Mouse (Mus musculus) stomach, embryonic 16.5 days (tissue): ENCODE results near the gene Gm44965. TPM values are rescaled to one million over a fixed set of nuclear protein-coding genes. Genes with fewer than 3 reads are reported as not detected.

Experiments
- ATAC-seq: fragments of 200-750 bp; cut with Nextera tagmentation; 2 replicates; pipeline ENCODE4 v1.8.0; 2017; ENCODE audit warnings: moderate number of reproducible peaks, moderate TSS enrichment; ENCODE audit not compliant: insufficient read depth, low FRiP score
- H3K27ac ChIP-seq: fragments of 300-500 bp; sonication (generic); 2 replicates; pipeline ENCODE4 v1.5.1; 2014; ENCODE audit warnings: low read length
- H3K27me3 ChIP-seq: fragments of 300-500 bp; sonication (generic); 2 replicates; pipeline ENCODE4 v1.6.1; 2014; ENCODE audit warnings: low read length, control low read depth, mixed read lengths; ENCODE audit not compliant: control insufficient read depth, insufficient read depth
- H3K36me3 ChIP-seq: fragments of 300-500 bp; sonication (generic); 2 replicates; pipeline ENCODE4 v1.6.1; 2014; ENCODE audit warnings: low read length; ENCODE audit not compliant: control insufficient read depth, insufficient read depth
- H3K4me1 ChIP-seq: fragments of 300-500 bp; sonication (generic); 2 replicates; pipeline ENCODE4 v1.6.1; 2014; ENCODE audit warnings: low read length, control low read depth, mixed read lengths; ENCODE audit not compliant: control insufficient read depth, insufficient read depth
- H3K4me2 ChIP-seq: fragments of 300-500 bp; sonication (generic); 2 replicates; pipeline ENCODE4 v1.6.1; 2014; ENCODE audit warnings: low read depth, low read length, mixed read lengths
- H3K4me3 ChIP-seq: fragments of 300-500 bp; sonication (generic); replicated peaks from 2 replicates; pipeline ENCODE4 v1.5.1; 2014; ENCODE audit warnings: mild to moderate bottlenecking, low read length
- H3K9ac ChIP-seq: fragments of 300-500 bp; sonication (generic); 2 replicates; pipeline ENCODE4 v1.6.1; 2014; ENCODE audit warnings: low read length
- H3K9me3 ChIP-seq: fragments of 300-500 bp; sonication (generic); replicated peaks from 2 replicates; pipeline ENCODE4 v1.6.1; 2016; ENCODE audit warnings: low read length, control low read depth; ENCODE audit not compliant: control insufficient read depth
- WGBS: fragments of 180-500 bp; shearing (Covaris S2); extraction: QIAGEN DNeasy Blood & Tissue Kit; methylation state at CpG from one replicate; pipeline ENCODE4 v1.1.7; 2014; 5-methylcytosine and 5-hydroxymethylcytosine counted together
- polyA plus RNA-seq: library from polyadenylated mRNA; unstranded; fragments of >200 nt; fragmentation: Nextera tagmentation; extraction: Ambion mirVana; gene quantifications from 2 replicates; pipeline ENCODE4 v1.2.1, GENCODE M21; 2015

The Gm44965 gene
- 0.70 and 1.8 TPM in 2 replicates for polyA plus RNA-seq

DNA sequence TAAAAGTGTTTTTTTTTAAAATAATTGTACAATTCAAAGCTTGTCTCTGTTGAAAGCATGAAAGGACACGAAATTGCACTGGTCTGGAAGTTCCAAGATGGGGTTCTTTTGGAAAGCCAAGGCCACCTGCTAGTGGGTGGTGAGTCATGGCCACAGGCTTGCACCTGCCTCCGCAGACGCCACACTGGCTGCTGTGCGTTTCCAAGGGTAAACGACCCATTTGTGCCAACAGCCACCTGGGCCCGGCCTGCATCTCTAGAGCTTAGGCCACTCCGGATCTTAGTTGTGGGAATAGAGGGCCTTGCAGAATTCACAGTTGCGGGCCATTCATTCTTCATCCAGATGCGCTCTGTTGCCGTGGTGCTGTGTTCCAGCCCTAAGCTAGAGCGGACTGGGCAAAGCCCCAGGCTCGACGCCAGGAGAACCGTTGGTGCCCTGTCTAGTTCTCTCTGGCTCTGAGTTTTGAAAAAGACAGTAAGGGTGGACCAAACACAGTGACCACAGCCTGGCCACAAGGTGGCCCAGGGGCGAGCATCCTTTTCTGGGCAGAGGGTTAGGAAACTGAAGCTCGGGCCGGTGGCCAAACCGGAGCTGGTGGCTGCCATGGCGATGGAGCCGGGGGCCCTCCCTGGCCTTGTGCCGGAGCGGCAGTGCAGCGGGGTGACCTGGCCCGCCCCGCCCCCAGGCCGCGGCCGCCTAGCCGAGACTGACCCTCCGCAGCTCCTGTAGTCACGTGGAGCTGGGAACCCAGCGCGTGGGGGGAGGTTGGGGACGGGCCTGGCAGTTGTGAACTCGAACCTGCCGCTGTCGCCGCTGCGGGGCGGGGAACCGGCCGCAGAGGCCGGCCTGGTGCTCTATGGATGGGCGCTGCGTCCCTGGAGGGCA lies at the start of gene Gm44965, which contains the start of gene Repin1:
TSS of gene Gm44965 (plus strand) at position 784 of the 885 bp plus-strand sequence.
TSS of gene Repin1 (plus strand) at position 726 of the 885 bp plus-strand sequence.
- peak within 1 kb of the TSS; percentile 87 for H3K4me3 ChIP-seq
- peaks cover 24% of the 10 kb centered on the region for H3K9me3 ChIP-seq
- peaks cover 16% of the 10 kb centered on the region for H3K4me1 ChIP-seq
- no peaks in the 10 kb centered on the region for H3K27me3 ChIP-seq
- peak within 1 kb of the TSS; percentile 94 for H3K9ac ChIP-seq
- peaks cover 25% of the 10 kb centered on the region for H3K36me3 ChIP-seq
- ATAC-seq = peak; percentile 93
- WGBS = 6% methylated on average over 45 of the region's 45 CpGs
- peak within 1 kb of the TSS; percentile 85 for H3K27ac ChIP-seq
- H3K4me2 ChIP-seq = peak within 1 kb of the TSS; percentile 67

DNA sequence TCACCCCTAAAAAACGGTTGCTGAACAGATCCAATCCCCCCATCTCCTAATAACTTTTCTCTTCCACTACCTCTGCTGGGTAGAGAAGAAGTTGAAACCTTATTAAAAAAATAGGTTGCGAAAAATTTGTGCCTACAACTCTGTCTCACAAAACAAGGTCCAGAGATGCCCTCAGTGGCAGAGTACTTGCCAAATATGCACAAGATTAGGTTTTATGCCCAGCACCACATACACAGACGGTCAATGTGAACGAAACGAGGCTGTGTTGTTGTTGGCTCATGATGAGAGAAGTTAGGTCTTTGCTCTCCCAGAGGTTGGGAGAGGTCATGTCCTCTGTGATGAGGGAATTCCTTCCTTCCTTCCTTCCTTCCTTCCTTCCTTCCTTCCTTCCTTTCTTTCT lies 48.5 kb upstream of the Gm44965 start:
- Histone ChIP-seq H3K27me3 (no peaks in the 10 kb centered on the region), H3K4me1 (0 out of 2 replicates have a peak, but pooled peaks cover 7% of the 10 kb centered on the region), H3K9ac (no peak overlapping the region), H3K4me2 (no peak overlapping the region), H3K9me3 (no peaks in the 10 kb centered on the region), H3K4me3 (no peak overlapping the region), H3K36me3 (no peaks in the 10 kb centered on the region), H3K27ac (no peak overlapping the region)
- 76% methylated on average over 5 of the region's 5 CpGs for WGBS
- ATAC-seq = no peak

DNA sequence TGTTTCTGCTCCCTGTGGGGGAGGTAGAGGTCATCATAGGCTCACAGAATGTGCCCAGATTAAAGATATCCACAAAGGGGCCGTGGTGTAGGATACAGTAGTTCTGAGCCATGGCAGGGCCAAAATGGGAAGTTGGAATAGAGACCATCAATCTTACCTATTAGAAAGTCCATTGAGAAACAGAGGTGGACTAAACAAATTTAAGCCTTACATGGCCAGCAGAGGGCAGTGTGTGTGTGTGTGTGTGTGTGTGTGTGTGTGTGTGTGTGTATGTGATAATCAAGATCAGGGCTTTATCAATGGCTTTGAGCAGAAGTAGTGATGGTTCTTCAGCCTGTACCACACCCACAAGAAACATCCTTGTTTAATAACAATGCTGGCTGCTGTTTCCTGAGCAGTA lies 47.5 kb upstream of the Gm44965 start:
- Histone ChIP-seq H3K4me2 (no peak overlapping the region), H3K4me3 (no peak overlapping the region), H3K9me3 (no peaks in the 10 kb centered on the region), H3K27me3 (no peaks in the 10 kb centered on the region), H3K27ac (no peak overlapping the region), H3K36me3 (no peaks in the 10 kb centered on the region), H3K9ac (no peak overlapping the region), H3K4me1 (0 out of 2 replicates have a peak, but pooled peaks cover 7% of the 10 kb centered on the region)
- WGBS = 44% methylated on average over 1 of the region's 1 CpGs
- no peak for ATAC-seq

DNA sequence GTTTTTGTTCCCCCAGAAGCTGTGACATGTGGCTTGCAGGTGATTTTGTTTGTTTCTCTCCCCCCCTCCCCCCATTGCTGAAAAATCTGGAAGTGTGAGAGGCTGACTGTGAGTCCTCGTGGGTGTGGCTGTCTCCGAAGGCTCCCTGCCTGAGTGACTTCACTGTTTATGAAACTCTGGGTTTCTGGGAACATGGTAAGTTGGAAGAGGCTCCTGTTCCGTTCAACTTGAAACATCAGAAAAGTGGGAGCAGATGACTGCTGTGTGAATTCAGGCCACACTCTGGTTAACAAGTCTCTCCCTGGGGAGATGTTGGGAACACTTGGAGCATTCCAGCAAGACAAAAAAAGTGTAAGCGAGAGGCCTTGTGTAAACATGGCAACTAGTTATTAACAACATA lies 46.9 kb upstream of the Gm44965 start:
- H3K9ac ChIP-seq = no peak overlapping the region
- H3K36me3 ChIP-seq = no peaks in the 10 kb centered on the region
- no peak for ATAC-seq
- no peak overlapping the region for H3K4me3 ChIP-seq
- no peaks in the 10 kb centered on the region for H3K9me3 ChIP-seq
- no peaks in the 10 kb centered on the region for H3K27me3 ChIP-seq
- H3K4me1 ChIP-seq = 0 out of 2 replicates have a peak, but pooled peaks cover 4% of the 10 kb centered on the region
- no peak overlapping the region for H3K27ac ChIP-seq
- H3K4me2 ChIP-seq = no peak overlapping the region
- 38% methylated on average over 4 of the region's 4 CpGs for WGBS

DNA sequence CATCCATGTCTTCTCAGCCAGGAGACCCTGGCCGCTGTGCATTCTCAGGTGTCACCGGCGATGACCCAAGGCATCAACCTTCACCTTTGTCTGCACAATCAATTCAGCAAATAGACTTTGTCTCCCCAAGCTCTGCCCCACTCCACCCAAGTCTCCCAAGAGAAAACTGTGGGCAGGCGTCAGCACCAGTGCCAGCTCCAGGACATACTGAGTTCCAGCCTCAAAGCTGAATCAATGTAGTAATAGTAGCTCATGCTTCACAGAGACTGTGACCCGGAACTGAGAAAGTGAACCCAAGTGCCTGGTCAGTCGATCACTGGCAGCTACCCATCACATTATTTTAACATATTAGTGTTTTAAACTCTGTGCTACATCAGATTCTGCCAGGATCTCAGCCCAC lies 45.4 kb upstream of the Gm44965 start:
- 79% methylated on average over 6 of the region's 6 CpGs for WGBS
- H3K27ac ChIP-seq = no peak overlapping the region
- no peak overlapping the region for H3K4me2 ChIP-seq
- H3K4me1 ChIP-seq = no peaks in the 10 kb centered on the region
- no peaks in the 10 kb centered on the region for H3K27me3 ChIP-seq
- no peak overlapping the region for H3K9ac ChIP-seq
- H3K9me3 ChIP-seq = no peaks in the 10 kb centered on the region
- ATAC-seq = no peak
- H3K36me3 ChIP-seq = no peaks in the 10 kb centered on the region
- no peak overlapping the region for H3K4me3 ChIP-seq

DNA sequence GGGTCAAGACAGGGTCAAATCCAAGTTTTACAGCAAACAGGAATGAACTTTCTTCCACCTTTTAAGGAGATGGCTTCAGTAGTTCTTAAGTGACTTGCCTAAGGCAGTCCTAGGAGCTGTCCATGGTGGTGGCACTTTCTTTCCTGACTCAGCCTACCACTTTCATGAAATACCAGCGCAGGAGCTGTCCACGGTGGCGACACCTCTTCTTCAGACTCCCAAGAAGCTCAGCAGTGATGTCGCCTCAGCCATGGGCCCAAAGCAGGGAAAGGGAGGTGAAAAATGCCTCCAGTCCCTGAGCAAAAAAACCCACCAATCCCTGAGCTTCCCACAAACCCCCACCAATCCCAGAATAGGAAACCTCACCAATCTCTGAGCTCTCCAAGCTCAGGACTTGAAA lies 40.8 kb upstream of the Gm44965 start:
- Histone ChIP-seq H3K4me2 (no peak overlapping the region), H3K27me3 (no peaks in the 10 kb centered on the region), H3K4me3 (no peak overlapping the region), H3K9ac (no peak overlapping the region), H3K27ac (no peak overlapping the region), H3K9me3 (no peaks in the 10 kb centered on the region), H3K4me1 (peaks cover 12% of the 10 kb centered on the region), H3K36me3 (0 out of 2 replicates have a peak, but pooled peaks cover 3% of the 10 kb centered on the region)
- ATAC-seq = no peak
- 54% methylated on average over 4 of the region's 4 CpGs for WGBS

DNA sequence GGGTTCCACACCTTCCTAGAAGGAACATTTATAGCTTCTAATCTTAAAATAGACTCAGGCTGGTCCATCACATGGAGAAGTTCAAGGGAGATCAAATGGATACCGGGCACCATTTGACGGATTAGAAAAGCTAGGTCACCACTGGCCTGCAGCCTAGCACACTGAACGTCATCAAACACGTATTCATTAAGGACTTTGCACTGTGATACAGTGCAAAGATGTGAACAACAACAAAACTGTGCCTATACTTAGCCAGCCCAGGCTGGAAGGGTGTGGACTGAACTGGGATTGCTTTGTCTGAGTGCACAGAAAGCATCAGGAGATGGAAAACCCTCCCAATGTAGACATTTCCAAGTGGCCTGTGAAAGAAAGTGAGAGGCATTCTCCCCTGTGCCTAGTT lies 39.9 kb upstream of the Gm44965 start:
- 79% methylated on average over 4 of the region's 4 CpGs for WGBS
- H3K9me3 ChIP-seq = no peaks in the 10 kb centered on the region
- 0 out of 2 replicates have a peak, but pooled peaks cover 4% of the 10 kb centered on the region for H3K36me3 ChIP-seq
- H3K27me3 ChIP-seq = no peaks in the 10 kb centered on the region
- peak overlapping the region; percentile 80 for H3K9ac ChIP-seq
- H3K4me2 ChIP-seq = peak overlapping the region; percentile 90
- H3K4me1 ChIP-seq = peaks cover 12% of the 10 kb centered on the region
- peak overlapping the region; percentile 99 for H3K27ac ChIP-seq
- peak overlapping the region; percentile 62; the same call in 1 of the 2 replicates for H3K4me3 ChIP-seq
- no peak for ATAC-seq

DNA sequence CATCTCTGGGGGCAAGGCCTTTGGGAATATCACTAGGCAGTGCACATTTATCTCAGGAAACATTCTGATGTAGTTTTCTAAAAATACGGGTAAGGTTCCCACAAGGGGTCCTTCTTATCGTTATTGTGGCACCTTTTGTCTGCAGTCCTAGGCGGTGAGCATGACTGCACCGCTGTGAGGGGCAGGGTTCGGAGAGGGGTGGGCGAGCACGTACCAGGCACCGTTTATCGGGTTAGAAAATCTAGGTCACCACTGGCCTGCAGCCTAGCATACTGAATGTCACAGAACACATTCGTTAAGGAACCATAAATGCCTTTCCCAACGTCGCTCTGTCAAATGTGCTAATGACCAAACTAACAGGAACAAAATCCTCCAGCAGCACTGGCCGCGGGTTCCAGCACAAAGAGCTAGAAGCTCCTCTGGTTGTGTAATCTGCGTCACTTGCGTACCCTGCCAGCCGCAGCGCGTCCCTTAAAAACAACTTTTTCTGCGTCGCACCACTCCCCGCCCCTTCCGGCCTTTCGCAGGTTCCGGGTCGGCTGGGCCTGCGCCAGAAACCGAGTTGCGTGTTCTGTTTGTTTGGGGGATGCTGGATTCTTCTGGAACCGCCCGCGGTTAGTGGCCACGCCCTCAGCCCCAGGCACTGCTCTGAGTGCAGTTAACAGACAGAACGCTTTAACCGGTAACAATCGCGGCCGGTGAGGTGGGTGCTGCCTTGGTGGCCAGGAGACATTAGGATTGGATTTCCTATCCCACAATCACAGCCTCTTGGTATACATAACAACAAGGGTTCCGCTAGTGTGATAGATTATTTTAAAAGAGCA lies 39.2 kb upstream of the Gm44965 start, which contains the start of gene Lrrc61:
TSS of gene Lrrc61 (plus strand) at position 517 of the 824 bp plus-strand sequence.
- Histone ChIP-seq H3K4me2 (peak within 1 kb of the TSS; percentile 90), H3K27ac (peak within 1 kb of the TSS; percentile 99), H3K4me1 (peaks cover 12% of the 10 kb centered on the region), H3K4me3 (peak within 1 kb of the TSS; percentile 62), H3K9me3 (no peaks in the 10 kb centered on the region), H3K27me3 (no peaks in the 10 kb centered on the region), H3K36me3 (0 out of 2 replicates have a peak, but pooled peaks cover 4% of the 10 kb centered on the region), H3K9ac (peak within 1 kb of the TSS; percentile 80)
- ATAC-seq = peak; percentile 91
- WGBS = under 1% methylated on average over 39 of the region's 39 CpGs
